Mouse (Mus musculus): ENCODE measurements at regions not wholly inside any gene's neighbourhood (a gene's known extent, or its start where the extent isn't known, plus 50 kb on each side); places are given as distances from the start of the nearest gene placed in this dataset.
"Not testable (repeated sequence)": the region's sequence is repeated elsewhere in the genome, so short reads cannot be mapped to it uniquely, and the experiment has no call there.

- not testable (repeated sequence) for DNase-seq (ENCODE audit: inconsistent age in 2 of 2, low spot score in 1 of 2)
Measured at GRCm38 (mm10) chrX:65778656-65779370, 525.2 kb downstream of the 4930447F04Rik start.

DNA sequence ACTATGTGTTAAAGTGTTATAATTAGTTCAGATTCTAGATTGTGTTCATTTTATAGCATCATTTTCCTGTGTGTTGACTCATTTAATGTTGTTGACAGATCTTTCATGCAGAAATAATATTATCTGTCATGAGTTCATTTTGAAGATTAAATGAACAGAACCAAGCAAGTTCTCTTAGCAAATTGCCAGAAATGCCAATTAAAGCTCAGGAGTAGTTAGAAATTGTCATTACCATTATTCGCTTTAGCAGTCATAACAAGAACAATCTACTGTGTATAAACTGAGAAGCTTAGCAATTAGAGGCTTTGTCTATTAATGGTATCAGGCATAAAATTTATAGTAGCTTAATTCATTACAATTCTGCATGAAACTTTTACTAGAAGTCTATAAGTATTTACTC is 534.2 kb downstream of the 4930447F04Rik start:
- no peak for DNase-seq (ENCODE audit: inconsistent age in 2 of 2, low spot score in 1 of 2)

DNA sequence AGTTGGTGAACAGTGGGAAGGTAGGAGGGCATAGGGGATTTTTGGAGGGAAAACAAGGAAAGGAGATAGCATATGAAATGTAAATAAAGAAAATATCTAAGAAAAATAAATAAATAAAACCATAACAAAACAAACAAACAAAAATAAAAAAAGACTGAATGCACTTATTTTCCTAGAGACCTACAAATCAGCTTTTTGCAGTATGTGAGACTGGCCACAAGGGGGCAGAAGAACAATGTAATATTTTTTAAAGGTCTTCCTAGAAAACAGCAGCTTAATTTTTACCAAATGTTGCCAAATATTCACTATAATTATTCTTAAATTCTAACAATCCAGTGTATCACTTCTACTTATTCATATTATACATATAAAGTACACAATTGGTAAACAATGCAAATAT is 569.4 kb downstream of the 4930447F04Rik start:
- no peak for DNase-seq (ENCODE audit: inconsistent age in 2 of 2, low spot score in 1 of 2)

GRCm38 (mm10) chrX:65715562-65715961 is 588.5 kb downstream of the 4930447F04Rik start:
- peak in 1 of 2 experiments; percentile 14 for DNase-seq (ENCODE audit: inconsistent age in 2 of 2, low spot score in 1 of 2)
